Comparison of ENCODE assay signal across 13 mouse cellular contexts in the genomic region with DNA sequence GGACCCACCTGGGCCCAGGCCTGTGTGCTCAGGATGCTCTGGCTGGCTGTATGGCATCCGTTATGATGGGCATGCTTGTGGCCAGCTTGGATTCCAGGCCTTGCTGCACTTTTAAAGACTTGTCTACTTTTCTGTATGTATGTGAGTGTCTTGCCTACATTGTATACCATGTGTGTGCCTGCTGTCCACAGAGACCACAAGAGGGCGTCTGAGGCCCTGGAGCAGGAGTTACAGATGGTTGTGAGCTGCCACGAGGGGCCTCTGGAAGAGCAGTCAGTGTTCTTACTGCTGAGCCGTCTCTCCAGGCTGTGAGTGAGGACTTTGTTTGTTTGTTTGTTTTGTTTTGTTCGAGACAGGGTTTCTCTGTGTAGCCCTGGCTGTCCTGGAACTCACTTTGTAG.
DNase-seq lines count a peak whose midpoint lies in the region; ATAC-seq and TF ChIP-seq lines count a peak whose summit lies in the region.
"Had no signal": no experiment of that assay in that cellular context is flagged by ENCODE, and none has a peak within 500 bp of the region (broad histone marks: within the 10 kb centered on the region; RNA-seq: fewer than 3 reads in every experiment).

No protein-coding gene starts in this region.

- TF ChIP-seq EP300 in MEL (IDR thresholded peaks at IDR 0.05; ENCODE audit: low read depth in 1 of 2, low read length in 2 of 2): no peak
- TF ChIP-seq EP300 in stomach, postnatal 0 days (optimal IDR thresholded peaks at IDR 0.05): no peak

- no peak overlapping the region for H3K4me3 ChIP-seq in layer of hippocampus, adult 2 months
- H3K4me3 ChIP-seq in MEL (ENCODE audit: control insufficient read depth in 1 of 2, insufficient read depth in 1 of 2, low read depth in 2 of 2, low read length in 2 of 2): no peak overlapping the region
- H3K4me3 ChIP-seq in stomach, postnatal 0 days (ENCODE audit: low read depth, low read length): no peak overlapping the region
- H3K4me3 ChIP-seq: forebrain, embryonic 15.5 days; limb, embryonic 10.5 days; midbrain, embryonic 12.5 days; neural tube, embryonic 12.5 days had no signal

- TF ChIP-seq CTCF in layer of hippocampus, adult 2 months (conservative IDR thresholded peaks at IDR 0.05): peak; percentile 62
- TF ChIP-seq CTCF in MEL (IDR thresholded peaks at IDR 0.05 in 2 of 3, conservative IDR thresholded peaks at IDR 0.05 in 1 of 3; ENCODE audit: control insufficient read depth in 1 of 3, insufficient read depth in 1 of 3, low read depth in 2 of 3, low read length in 3 of 3, poor library complexity in 1 of 3, severe bottlenecking in 1 of 3): peak; percentile 18 to 64 (median 55); a peak in 5 of 6 replicates
- peak; percentile 56 for TF ChIP-seq CTCF in stomach, postnatal 0 days (IDR thresholded peaks at IDR 0.05; ENCODE audit: low read depth)

- peak; percentile 18 for TF ChIP-seq RAD21 in MEL (IDR thresholded peaks at IDR 0.05; ENCODE audit: low read depth, low read length)

- no peak for DNase-seq in layer of hippocampus, adult 2 months (ENCODE audit: low spot score in 2 of 2)
- no peak for DNase-seq in layer of hippocampus, postnatal 36 days
- DNase-seq in CD4-positive helper T cell, adult 2 months (ENCODE audit: low read depth, low spot score): peak; percentile 38
- peak; percentile 54 for DNase-seq in MEL (ENCODE audit: low read depth, low spot score)
- no peak for DNase-seq in stomach, postnatal 0 days (ENCODE audit: low spot score)
- no peak for DNase-seq in adrenal gland, postnatal 25 days
- DNase-seq: heart, postnatal 10 days had no signal

- H3K9ac ChIP-seq in MEL (ENCODE audit: control insufficient read depth, low read depth, low read length, poor library complexity, severe bottlenecking): no peak overlapping the region
- no peak overlapping the region for H3K9ac ChIP-seq in stomach, postnatal 0 days (ENCODE audit: low read length)
- H3K9ac ChIP-seq: forebrain, embryonic 15.5 days; midbrain, embryonic 12.5 days; neural tube, embryonic 12.5 days had no signal

- no peaks in the 10 kb centered on the region for H3K9me3 ChIP-seq in MEL (replicated peaks; ENCODE audit: insufficient read depth, low read length)
- no peaks in the 10 kb centered on the region for H3K9me3 ChIP-seq in stomach, postnatal 0 days (ENCODE audit: control insufficient read depth, low read length)
- H3K9me3 ChIP-seq: forebrain, embryonic 15.5 days; limb, embryonic 10.5 days; midbrain, embryonic 12.5 days; neural tube, embryonic 12.5 days had no signal

- no peak overlapping the region for H3K4me2 ChIP-seq in stomach, postnatal 0 days (replicated peaks; ENCODE audit: low read depth)
- H3K4me2 ChIP-seq: forebrain, embryonic 15.5 days; midbrain, embryonic 12.5 days; neural tube, embryonic 12.5 days had no signal

- no peak for TF ChIP-seq POLR2A in MEL (IDR thresholded peaks at IDR 0.05; ENCODE audit: control insufficient read depth in 1 of 2, insufficient read depth in 1 of 2, low read depth in 1 of 2, low read length in 2 of 2, poor library complexity in 1 of 2)

- no peaks in the 10 kb centered on the region for H3K4me1 ChIP-seq in MEL (ENCODE audit: control insufficient read depth in 1 of 2, insufficient read depth in 2 of 2, low read length in 2 of 2)
- H3K4me1 ChIP-seq in stomach, postnatal 0 days (replicated peaks; ENCODE audit: control insufficient read depth, insufficient read depth): no peaks in the 10 kb centered on the region
- H3K4me1 ChIP-seq: forebrain, embryonic 15.5 days; midbrain, embryonic 12.5 days had no signal

- no peak for ATAC-seq in stomach, postnatal 0 days (ENCODE audit: low FRiP score, low TSS enrichment)
- ATAC-seq in cerebellum, adult (ENCODE audit: insufficient number of reproducible peaks, low FRiP score, low TSS enrichment): no peak
- ATAC-seq: forebrain, embryonic 15.5 days; intestine, embryonic 16.5 days had no signal

- no peaks in the 10 kb centered on the region for H3K36me3 ChIP-seq in MEL (ENCODE audit: control insufficient read depth in 1 of 2, insufficient read depth in 2 of 2, low read length in 2 of 2)
- no peaks in the 10 kb centered on the region for H3K36me3 ChIP-seq in stomach, postnatal 0 days (ENCODE audit: control insufficient read depth, insufficient read depth, low read length)

- no peak overlapping the region for H3K27ac ChIP-seq in layer of hippocampus, adult 2 months
- no peak overlapping the region for H3K27ac ChIP-seq in MEL (ENCODE audit: control insufficient read depth, low read depth, low read length)
- no peak overlapping the region for H3K27ac ChIP-seq in stomach, postnatal 0 days (replicated peaks)
- H3K27ac ChIP-seq: forebrain, embryonic 15.5 days; midbrain, embryonic 12.5 days; neural tube, embryonic 12.5 days had no signal

- H3K79me2 ChIP-seq in MEL (ENCODE audit: control insufficient read depth, insufficient read depth, low read length, poor library complexity): no peaks in the 10 kb centered on the region

- H3K27me3 ChIP-seq in MEL (ENCODE audit: control insufficient read depth in 1 of 2, insufficient read depth in 2 of 2, low read length in 2 of 2): no peaks in the 10 kb centered on the region
- no peaks in the 10 kb centered on the region for H3K27me3 ChIP-seq in stomach, postnatal 0 days (ENCODE audit: control insufficient read depth, insufficient read depth, low read length)
- H3K27me3 ChIP-seq: forebrain, embryonic 15.5 days had no signal

- 73% methylated on average over 5 of the region's 5 CpGs for WGBS in stomach, postnatal 0 days

TF ChIP-seq in MEL, 35 proteins besides CTCF, POLR2A, EP300 and RAD21:
- TF ChIP-seq ZC3H11A (IDR thresholded peaks at IDR 0.05; ENCODE audit: low read depth, low read length) (peak; percentile 25; the same call in 1 of the 2 replicates), MYB (IDR thresholded peaks at IDR 0.05; ENCODE audit: low read depth, low read length) (no peak), USF1 (IDR thresholded peaks at IDR 0.05; ENCODE audit: low read depth, low read length) (no peak), CHD2 (IDR thresholded peaks at IDR 0.05; ENCODE audit: low read length) (no peak), SIN3A (IDR thresholded peaks at IDR 0.05; ENCODE audit: low read length) (no peak), MAX (IDR thresholded peaks at IDR 0.05; ENCODE audit: low read length) (no peak), USF2 (IDR thresholded peaks at IDR 0.05; ENCODE audit: borderline replicate concordance in 1 of 2, insufficient read depth in 1 of 2, low read depth in 1 of 2, low read length in 2 of 2) (no peak), SMC3 (IDR thresholded peaks at IDR 0.05; ENCODE audit: low read depth, low read length) (peak; percentile 39)

Comparison
In these comparisons a context has a peak if more than half of its experiments do, and no peak if none do; other contexts are left out.
1. DNase-seq: peak in CD4-positive helper T cell, adult 2 months (single experiment) and MEL (single experiment); none in layer of hippocampus, adult 2 months (0 of 2), layer of hippocampus, postnatal 36 days (0 of 2), stomach, postnatal 0 days (single experiment) and adrenal gland, postnatal 25 days (single experiment).
2. Peak in every context shown above with its lines, with median percentiles within 50 percentile points of each other: CTCF ChIP-seq.